Mouse (Mus musculus): ENCODE measurements at regions not wholly inside any gene's neighbourhood (a gene's known extent, or its start where the extent isn't known, plus 50 kb on each side); places are given as distances from the start of the nearest gene placed in this dataset.
"Not testable (repeated sequence)": the region's sequence is repeated elsewhere in the genome, so short reads cannot be mapped to it uniquely, and the experiment has no call there.

DNA sequence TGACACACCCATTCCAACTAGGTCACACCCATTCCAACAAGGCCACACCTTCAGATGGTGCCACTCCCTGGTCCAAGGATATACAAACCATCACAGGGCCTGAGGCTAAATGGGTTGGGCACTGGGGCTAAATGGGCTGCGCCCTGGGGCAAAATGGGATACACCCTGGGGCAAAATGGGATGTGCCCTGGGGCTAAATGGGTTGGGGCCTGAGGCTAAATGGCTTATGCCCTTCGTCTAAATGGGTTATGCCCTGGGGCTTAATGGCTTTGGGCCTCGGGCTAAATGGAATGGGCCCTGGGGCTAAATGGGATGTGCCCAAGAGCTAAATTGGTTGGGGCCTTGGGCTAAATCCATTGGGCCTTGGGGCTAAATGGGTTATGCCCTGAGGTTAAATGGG, 261.5 kb downstream of the Samd9l start:
- 82% methylated on average over 3 of the region's 3 CpGs for WGBS
- H3K4me2 ChIP-seq; H3K36me3 ChIP-seq (replicated peaks); ATAC-seq (replicated peaks); H3K9ac ChIP-seq; H3K4me1 ChIP-seq; H3K9me3 ChIP-seq; H3K27ac ChIP-seq; H3K4me3 ChIP-seq; H3K27me3 ChIP-seq (replicated peaks): not testable (repeated sequence)

GRCm38 (mm10) chr6:3133763-3134162, 265.6 kb downstream of the Samd9l start:
- not testable (repeated sequence) for ATAC-seq (replicated peaks); H3K27ac ChIP-seq; H3K4me3 ChIP-seq; H3K9ac ChIP-seq; H3K4me2 ChIP-seq; H3K4me1 ChIP-seq; H3K9me3 ChIP-seq; H3K36me3 ChIP-seq (replicated peaks); H3K27me3 ChIP-seq (replicated peaks)
- WGBS = 83% methylated on average over 4 of the region's 4 CpGs

DNA sequence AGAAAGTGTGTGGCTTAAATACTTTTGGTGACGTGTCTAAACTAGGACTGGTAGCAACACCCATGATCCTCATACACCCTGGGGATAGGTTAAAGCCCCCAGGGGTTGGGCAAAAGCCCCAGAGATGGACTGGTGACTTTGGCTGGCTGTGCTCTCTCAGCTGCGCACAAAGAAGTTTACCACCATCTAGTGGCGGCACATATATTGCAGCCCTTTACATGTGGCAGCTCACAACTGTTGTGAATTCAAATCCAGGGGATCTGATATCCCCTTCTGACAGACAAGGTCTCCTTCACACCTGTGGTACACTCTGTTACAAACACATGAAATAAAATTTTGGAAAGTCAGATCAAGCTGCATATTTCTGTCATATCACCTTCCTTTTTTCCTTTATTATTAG, 283.1 kb downstream of the Samd9l start:
- WGBS = 14% methylated on average over 2 of the region's 3 CpGs
- H3K9me3 ChIP-seq; H3K36me3 ChIP-seq (replicated peaks); H3K4me2 ChIP-seq; ATAC-seq (replicated peaks); H3K4me1 ChIP-seq; H3K9ac ChIP-seq; H3K27me3 ChIP-seq (replicated peaks); H3K27ac ChIP-seq; H3K4me3 ChIP-seq: not testable (repeated sequence)

Measured in midbrain, embryonic 15.5 days (tissue).